Mouse (Mus musculus) bone marrow, adult 2 months (tissue): ENCODE measurements at regions not wholly inside any gene's neighbourhood (a gene's known extent, or its start where the extent isn't known, plus 50 kb on each side); places are given as distances from the start of the nearest gene placed in this dataset.

Source experiments
- CTCF ChIP-seq: fragments of 200-500 bp; IDR thresholded peaks from 2 replicates; pipeline ENCODE4 v1.5.1; 2011; ENCODE audit warnings: low read length, control low read depth; ENCODE audit not compliant: control insufficient read depth, insufficient read depth
- POLR2A ChIP-seq: fragments of 200-500 bp; IDR thresholded peaks from 2 replicates; pipeline ENCODE4 v1.6.1; 2011; ENCODE audit warnings: low read depth, mild to moderate bottlenecking, control low read depth, low read length, borderline replicate concordance; ENCODE audit not compliant: control insufficient read depth

DNA sequence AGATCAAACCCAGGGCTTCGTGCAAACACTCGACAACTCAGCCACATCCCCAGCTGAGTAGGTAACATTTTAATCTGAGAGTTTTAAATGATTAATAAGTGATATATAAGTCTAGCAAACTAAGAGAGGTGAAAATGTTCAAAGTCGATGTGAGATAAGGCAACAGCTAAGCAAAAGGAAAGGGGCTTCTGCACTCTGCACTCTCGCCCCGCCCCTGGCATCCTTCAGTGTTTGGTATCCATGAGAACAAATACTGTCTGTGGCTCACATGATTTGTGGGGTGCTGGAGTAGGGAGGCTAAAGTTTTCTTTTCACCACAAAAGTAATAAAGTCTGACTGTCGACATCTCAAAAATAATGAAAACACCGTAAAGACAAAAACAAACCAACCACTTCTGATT, 284.2 kb upstream of the Klf3 start:
- no peak for TF ChIP-seq POLR2A
- no peak for TF ChIP-seq CTCF
